Mouse (Mus musculus) G1E (cell line): ENCODE results near the gene Mylk.

Source experiments
- CTCF ChIP-seq: IDR thresholded peaks from 2 replicates; pipeline ENCODE4 v1.5.1; 2012; ENCODE audit warnings: low read depth, low read length, inconsistent platforms, mixed read lengths
- GATA2 ChIP-seq: IDR thresholded peaks from 2 replicates; pipeline ENCODE4 v1.6.1; 2012; ENCODE audit warnings: low read depth, low read length, inconsistent platforms, borderline replicate concordance

GRCm38 (mm10) chr16:34946301-34946700, 201.3 kb downstream of the Mylk start:
- TF ChIP-seq CTCF, result no peak
- TF ChIP-seq GATA2, result no peak
